Comparison of ENCODE assay signal across 13 mouse cellular contexts in genomic region chr17:88625350-88625749, GRCm38 (mm10). TPM values are rescaled to one million over a fixed set of nuclear protein-coding genes. Genes with fewer than 3 reads are reported as not detected.
DNase-seq lines count a peak whose midpoint lies in the region; ATAC-seq and TF ChIP-seq lines count a peak whose summit lies in the region.
"Had no signal": no experiment of that assay in that cellular context is flagged by ENCODE, and none has a peak within 500 bp of the region (broad histone marks: within the 10 kb centered on the region; RNA-seq: fewer than 3 reads in every experiment).

No protein-coding gene starts in this region.

- ATAC-seq in heart, embryonic 12.5 days (ENCODE audit: insufficient number of reproducible peaks, low FRiP score): no peak
- ATAC-seq in lung, postnatal 0 days: no peak
- ATAC-seq in heart, postnatal 0 days (ENCODE audit: insufficient read depth, low read depth): no peak
- ATAC-seq in stomach, embryonic 14.5 days (ENCODE audit: insufficient number of reproducible peaks, insufficient read depth, low FRiP score, low read depth): no peak
- ATAC-seq in erythroblast, adult 5-6 weeks (replicated peaks; ENCODE audit: low FRiP score, poor library complexity, severe bottlenecking): no peak
- ATAC-seq: forebrain, embryonic 16.5 days; hindbrain, postnatal 0 days had no signal

- H3K27ac ChIP-seq in heart, embryonic 12.5 days (ENCODE audit: poor library complexity, severe bottlenecking): peak overlapping the region; percentile 95
- peak overlapping the region; percentile 97 for H3K27ac ChIP-seq in lung, postnatal 0 days (ENCODE audit: low read length)
- H3K27ac ChIP-seq in heart, postnatal 0 days (ENCODE audit: low read depth): peak overlapping the region; percentile 88
- H3K27ac ChIP-seq in stomach, embryonic 14.5 days (ENCODE audit: low read length): peak overlapping the region; percentile 80; the same call in 1 of the 2 replicates
- H3K27ac ChIP-seq: hindbrain, postnatal 0 days had no signal

- no peaks in the 10 kb centered on the region for H3K27me3 ChIP-seq in heart, embryonic 12.5 days (replicated peaks)
- no peaks in the 10 kb centered on the region for H3K27me3 ChIP-seq in lung, postnatal 0 days (replicated peaks; ENCODE audit: insufficient read depth, low read length)
- H3K27me3 ChIP-seq in heart, postnatal 0 days (ENCODE audit: control insufficient read depth, insufficient read depth, low read length): no peaks in the 10 kb centered on the region
- no peaks in the 10 kb centered on the region for H3K27me3 ChIP-seq in stomach, embryonic 14.5 days (ENCODE audit: control insufficient read depth, insufficient read depth, low read length)

- H3K4me3 ChIP-seq in heart, embryonic 12.5 days: no peak overlapping the region
- no peak overlapping the region for H3K4me3 ChIP-seq in lung, postnatal 0 days (ENCODE audit: low read depth, low read length)
- no peak overlapping the region for H3K4me3 ChIP-seq in heart, postnatal 0 days (ENCODE audit: low read depth, low read length)
- no peak overlapping the region for H3K4me3 ChIP-seq in stomach, embryonic 14.5 days (ENCODE audit: low read depth, low read length)

- H3K36me3 ChIP-seq in heart, embryonic 12.5 days: peaks cover 25% of the 10 kb centered on the region
- H3K36me3 ChIP-seq in lung, postnatal 0 days (ENCODE audit: insufficient read depth, low read length): peaks cover 3% of the 10 kb centered on the region; the same call in 1 of the 2 replicates
- no peaks in the 10 kb centered on the region for H3K36me3 ChIP-seq in heart, postnatal 0 days (replicated peaks; ENCODE audit: control insufficient read depth, insufficient read depth, low read length)
- H3K36me3 ChIP-seq in stomach, embryonic 14.5 days (ENCODE audit: control insufficient read depth, insufficient read depth, low read length): no peaks in the 10 kb centered on the region; the same call in 1 of the 2 replicates

- DNase-seq in heart, adult 9 months (ENCODE audit: low spot score in 2 of 2): no peak
- DNase-seq in lung, postnatal 0 days (ENCODE audit: low spot score): no peak
- no peak for DNase-seq in lung, adult 18-20 months
- no peak for DNase-seq in heart, postnatal 0 days (ENCODE audit: low spot score)
- DNase-seq in frontal cortex, adult 2 months (ENCODE audit: extremely low spot score in 1 of 2, low spot score in 1 of 2): no peak
- DNase-seq: layer of hippocampus, postnatal 36 days; lung, adult 2 months had no signal

- peaks cover 2% of the 10 kb centered on the region; the same call in 1 of the 2 replicates for H3K9me3 ChIP-seq in heart, embryonic 12.5 days (replicated peaks)
- H3K9me3 ChIP-seq in lung, postnatal 0 days (ENCODE audit: low read length): no peaks in the 10 kb centered on the region
- H3K9me3 ChIP-seq in heart, postnatal 0 days (replicated peaks; ENCODE audit: control insufficient read depth, low read length): no peaks in the 10 kb centered on the region
- no peaks in the 10 kb centered on the region for H3K9me3 ChIP-seq in stomach, embryonic 14.5 days (ENCODE audit: control insufficient read depth, low read depth, low read length)

- no peak for TF ChIP-seq CTCF in lung, postnatal 0 days (IDR thresholded peaks at IDR 0.05)
- no peak for TF ChIP-seq CTCF in heart, postnatal 0 days (IDR thresholded peaks at IDR 0.05; ENCODE audit: low read depth)

- peak overlapping the region; percentile 53; the same call in 1 of the 2 replicates for H3K4me2 ChIP-seq in heart, embryonic 12.5 days
- H3K4me2 ChIP-seq in lung, postnatal 0 days (replicated peaks; ENCODE audit: low read depth, low read length): no peak overlapping the region
- no peak overlapping the region for H3K4me2 ChIP-seq in heart, postnatal 0 days (ENCODE audit: low read depth, low read length)
- H3K4me2 ChIP-seq in stomach, embryonic 14.5 days (replicated peaks; ENCODE audit: low read depth, low read length): no peak overlapping the region

- no peak for TF ChIP-seq EP300 in lung, postnatal 0 days (IDR thresholded peaks at IDR 0.05)
- no peak for TF ChIP-seq EP300 in heart, postnatal 0 days (IDR thresholded peaks at IDR 0.05; ENCODE audit: low read depth)

- WGBS in heart, embryonic 12.5 days: 84% methylated on average over 13 of the region's 13 CpGs
- 81% methylated on average over 13 of the region's 13 CpGs for WGBS in lung, postnatal 0 days
- WGBS in heart, postnatal 0 days: 77% methylated on average over 13 of the region's 13 CpGs
- 86% methylated on average over 13 of the region's 13 CpGs for WGBS in stomach, embryonic 14.5 days

- peak overlapping the region; percentile 57; the same call in 1 of the 2 replicates for H3K9ac ChIP-seq in heart, embryonic 12.5 days
- no peak overlapping the region for H3K9ac ChIP-seq in lung, postnatal 0 days (replicated peaks; ENCODE audit: low read depth)
- no peak overlapping the region for H3K9ac ChIP-seq in heart, postnatal 0 days (replicated peaks; ENCODE audit: low read depth, low read length)
- H3K9ac ChIP-seq in stomach, embryonic 14.5 days (replicated peaks; ENCODE audit: low read depth, low read length): no peak overlapping the region

- H3K4me1 ChIP-seq in heart, embryonic 12.5 days (replicated peaks): peaks cover 54% of the 10 kb centered on the region
- H3K4me1 ChIP-seq in lung, postnatal 0 days (ENCODE audit: insufficient read depth, low read depth, low read length): peaks cover 33% of the 10 kb centered on the region
- peaks cover 41% of the 10 kb centered on the region for H3K4me1 ChIP-seq in heart, postnatal 0 days (ENCODE audit: control insufficient read depth, insufficient read depth)
- peaks cover 41% of the 10 kb centered on the region for H3K4me1 ChIP-seq in stomach, embryonic 14.5 days (ENCODE audit: control insufficient read depth, insufficient read depth, low read length)

RNA-seq across cellular contexts. Expression of gene Ston1, which starts 27.9 kb away (rescaled TPM):
- polyA plus RNA-seq in heart, embryonic 12.5 days (2016; fragmentation: Nextera tagmentation; extraction: Ambion mirVana): 5.4 and 8.4 TPM in 2 replicates
- polyA plus RNA-seq in lung, postnatal 0 days (2015; fragmentation: Nextera tagmentation; extraction: Ambion mirVana): 6.4 and 6.9 TPM in 2 replicates
- 4.2 and 9.0 TPM in 2 replicates for total RNA-seq in heart, postnatal 0 days (2014; rRNA removed; ENCODE audit: low replicate concordance)
- 3.9 and 4.1 TPM in 2 replicates for polyA plus RNA-seq in heart, postnatal 0 days (2015; fragmentation: Nextera tagmentation; extraction: Ambion mirVana)
- 10.4 and 10.8 TPM in 2 replicates for polyA plus RNA-seq in stomach, embryonic 14.5 days (2014; fragmentation: Nextera tagmentation; extraction: Ambion mirVana)
- total RNA-seq in erythroblast, adult 5-6 weeks (2015; ENCODE audit: low replicate concordance): not detected in 2 replicates
- not detected in 2 replicates for total RNA-seq in erythroblast, adult 5-6 weeks (2017; ENCODE audit: low replicate concordance)
- polyA plus RNA-seq in frontal cortex, adult 2 months (2012; rRNA removed): 3.4 and 4.0 TPM in 2 replicates

RNA-seq across cellular contexts. Expression of gene Gtf2a1l, which starts 43.1 kb away (rescaled TPM):
- 0.17 and 0.20 TPM in 2 replicates for polyA plus RNA-seq in heart, embryonic 12.5 days (2016; fragmentation: Nextera tagmentation; extraction: Ambion mirVana)
- 0.15 TPM in 1 of 2 replicates, not detected in the other for polyA plus RNA-seq in lung, postnatal 0 days (2015; fragmentation: Nextera tagmentation; extraction: Ambion mirVana)
- not detected in 2 replicates for total RNA-seq in heart, postnatal 0 days (2014; rRNA removed; ENCODE audit: low replicate concordance)
- polyA plus RNA-seq in heart, postnatal 0 days (2015; fragmentation: Nextera tagmentation; extraction: Ambion mirVana): not detected in 2 replicates
- polyA plus RNA-seq in stomach, embryonic 14.5 days (2014; fragmentation: Nextera tagmentation; extraction: Ambion mirVana): 0.83 and 0.91 TPM in 2 replicates
- total RNA-seq in erythroblast, adult 5-6 weeks (2015; ENCODE audit: low replicate concordance): not detected in 2 replicates
- total RNA-seq in erythroblast, adult 5-6 weeks (2017; ENCODE audit: low replicate concordance): not detected in 2 replicates
- 0.11 and 0.12 TPM in 2 replicates for polyA plus RNA-seq in frontal cortex, adult 2 months (2012; rRNA removed)
- total RNA-seq: hindbrain, postnatal 0 days; layer of hippocampus, postnatal 36 days had no signal
- polyA plus RNA-seq: lung, adult 2 months; thymus, postnatal 0 days had no signal
